Mouse (Mus musculus) myocyte (in vitro differentiated cells): ENCODE measurements at regions not wholly inside any gene's neighbourhood (a gene's known extent, or its start where the extent isn't known, plus 50 kb on each side); places are given as distances from the start of the nearest gene placed in this dataset.

Source experiments
- CEBPB ChIP-seq: IDR thresholded peaks from 2 replicates; pipeline ENCODE4 v1.6.1; 2011; ENCODE audit warnings: mild to moderate bottlenecking, moderate library complexity; ENCODE audit not compliant: poor library complexity, insufficient read depth, severe bottlenecking
- E2F4 ChIP-seq: IDR thresholded peaks from one replicate; pipeline ENCODE4 v1.6.1; 2011; ENCODE audit warnings: mild to moderate bottlenecking, control low read depth, moderate library complexity; ENCODE audit not compliant: insufficient read depth
- MAX ChIP-seq: IDR thresholded peaks from one replicate; pipeline ENCODE4 v1.6.1; 2011; ENCODE audit warnings: low read depth, mild to moderate bottlenecking, control low read depth
- MYOD1 ChIP-seq, 3 experiments: IDR thresholded peaks; one replicate each; pipeline ENCODE4 v1.6.1; 2011; ENCODE audit warnings: control low read depth in 2 of 3, low read depth in 2 of 3, mild to moderate bottlenecking in 2 of 3, moderate library complexity in 1 of 3; ENCODE audit not compliant: insufficient read length in 2 of 3, control insufficient read depth in 1 of 3
- MYOG ChIP-seq, 3 experiments: IDR thresholded peaks; one replicate each; pipeline ENCODE4 v1.6.1; 2011; ENCODE audit warnings: control low read depth in 2 of 3, low read depth in 2 of 3, mild to moderate bottlenecking in 2 of 3; ENCODE audit not compliant: insufficient read length in 2 of 3, control insufficient read depth in 1 of 3, insufficient read depth in 1 of 3
- POLR2A ChIP-seq: IDR thresholded peaks from one replicate; pipeline ENCODE4 v1.6.1; 2011; ENCODE audit warnings: low read depth, mild to moderate bottlenecking, control low read depth, moderate library complexity; ENCODE audit not compliant: insufficient read length
- POLR2AphosphoS2 ChIP-seq: IDR thresholded peaks from one replicate; pipeline ENCODE4 v1.6.1; 2011; ENCODE audit warnings: low read depth, control low read depth; ENCODE audit not compliant: insufficient read length
- REST ChIP-seq: IDR thresholded peaks from one replicate; pipeline ENCODE4 v1.6.1; 2011; ENCODE audit warnings: mild to moderate bottlenecking, control low read depth, moderate library complexity; ENCODE audit not compliant: insufficient read depth, insufficient read length
- SRF ChIP-seq: IDR thresholded peaks from one replicate; pipeline ENCODE4 v1.6.1; 2011; ENCODE audit warnings: low read depth; ENCODE audit not compliant: control insufficient read depth, insufficient read length
- TCF12 ChIP-seq: IDR thresholded peaks from one replicate; pipeline ENCODE4 v1.6.1; 2011; ENCODE audit warnings: mild to moderate bottlenecking, control low read depth; ENCODE audit not compliant: poor library complexity, insufficient read depth, severe bottlenecking
- TCF3 ChIP-seq: IDR thresholded peaks from one replicate; pipeline ENCODE4 v1.6.1; 2011; ENCODE audit warnings: low read depth, control low read depth; ENCODE audit not compliant: insufficient read length
- USF1 ChIP-seq: IDR thresholded peaks from one replicate; pipeline ENCODE4 v1.6.1; 2011; ENCODE audit warnings: low read depth, mild to moderate bottlenecking, control low read depth, moderate library complexity

- no peak for TF ChIP-seq POLR2A
- no peak for TF ChIP-seq POLR2AphosphoS2
- no peak for TF ChIP-seq E2F4
- TF ChIP-seq CEBPB: no peak
- no peak for TF ChIP-seq MAX
- no peak for TF ChIP-seq SRF
- TF ChIP-seq USF1: no peak
- TF ChIP-seq MYOG (IDR thresholded peaks at IDR 0.05; ENCODE audit: control insufficient read depth in 1 of 3, insufficient read depth in 1 of 3, insufficient read length in 2 of 3, low read depth in 2 of 3): no peak
- no peak for TF ChIP-seq TCF12
- no peak for TF ChIP-seq REST
- TF ChIP-seq MYOD1 (IDR thresholded peaks at IDR 0.05; ENCODE audit: control insufficient read depth in 1 of 3, insufficient read length in 2 of 3, low read depth in 2 of 3): no peak
- TF ChIP-seq TCF3: no peak
Measured at GRCm38 (mm10) chr19:56653292-56653691, 68.7 kb upstream of the Adrb1 start.
